Mouse (Mus musculus) liver, adult 2 months (tissue): Measurements from ENCODE around the gene Tmem252.

Source experiments
- CTCF ChIP-seq: fragments of 200-500 bp; IDR thresholded peaks from 2 replicates; pipeline ENCODE4 v1.5.1; 2011; ENCODE audit warnings: low read depth, low read length, control low read depth
- POLR2A ChIP-seq: fragments of 200-500 bp; IDR thresholded peaks from 2 replicates; pipeline ENCODE4 v1.6.1; 2011; ENCODE audit warnings: low read length, control low read depth; ENCODE audit not compliant: insufficient read depth; ENCODE audit errors: extremely low read depth

GRCm38 (mm10) chr19:24634602-24635001, 39.2 kb upstream of the Tmem252 start:
- TF ChIP-seq CTCF, result peak; percentile 81
- TF ChIP-seq POLR2A, result no peak
